Mouse (Mus musculus) limb, embryonic 13.5 days (tissue): Measurements from ENCODE around the gene Tsen34. TPM values are rescaled to one million over a fixed set of nuclear protein-coding genes. Genes with fewer than 3 reads are reported as not detected.
"Not testable (repeated sequence)": the region's sequence is repeated elsewhere in the genome, so short reads cannot be mapped to it uniquely, and the experiment has no call there.

Experiments used
- ATAC-seq: fragments of 200-750 bp; cut with Nextera tagmentation; 2 replicates; pipeline ENCODE4 v1.8.0; 2017; ENCODE audit warnings: low read depth, moderate number of reproducible peaks, moderate TSS enrichment; ENCODE audit not compliant: low FRiP score
- H3K27ac ChIP-seq: fragments of 300-500 bp; sonication (generic); 2 replicates; pipeline ENCODE4 v1.5.1; 2015; ENCODE audit warnings: inconsistent platforms, mild to moderate bottlenecking, moderate library complexity
- H3K27me3 ChIP-seq: fragments of 300-500 bp; sonication (generic); 2 replicates; pipeline ENCODE4 v1.6.1; 2015; ENCODE audit warnings: mild to moderate bottlenecking, inconsistent platforms
- H3K36me3 ChIP-seq: fragments of 300-500 bp; sonication (generic); 2 replicates; pipeline ENCODE4 v1.6.1; 2015; ENCODE audit warnings: inconsistent platforms, mild to moderate bottlenecking, moderate library complexity
- H3K4me1 ChIP-seq: fragments of 300-500 bp; sonication (generic); 2 replicates; pipeline ENCODE4 v1.6.1; 2015; ENCODE audit warnings: inconsistent platforms
- H3K4me2 ChIP-seq: fragments of 300-500 bp; sonication (generic); replicated peaks from 2 replicates; pipeline ENCODE4 v1.6.1; 2015; ENCODE audit warnings: inconsistent platforms, mild to moderate bottlenecking, moderate library complexity
- H3K4me3 ChIP-seq: fragments of 300-500 bp; sonication (generic); 2 replicates; pipeline ENCODE4 v1.5.1; 2015; ENCODE audit warnings: moderate library complexity, mild to moderate bottlenecking, inconsistent platforms
- H3K9ac ChIP-seq: fragments of 300-500 bp; sonication (generic); 2 replicates; pipeline ENCODE4 v1.6.1; 2015; ENCODE audit warnings: mild to moderate bottlenecking, inconsistent platforms
- H3K9me3 ChIP-seq: fragments of 300-500 bp; sonication (generic); 2 replicates; pipeline ENCODE4 v1.6.1; 2016; ENCODE audit warnings: inconsistent platforms
- WGBS: fragments of 180-500 bp; shearing (Covaris S2); methylation state at CpG from one replicate; pipeline ENCODE4 v1.1.7; 2015; 5-methylcytosine and 5-hydroxymethylcytosine counted together
- polyA plus RNA-seq: library from polyadenylated mRNA; unstranded; fragments of >200 nt; fragmentation: Nextera tagmentation; extraction: Ambion mirVana; gene quantifications from 2 replicates; pipeline ENCODE4 v1.2.1, GENCODE M21; 2015

The Tsen34 gene
- polyA plus RNA-seq, 1 experiment from 2014 or later, result 268 TPM

- Histone ChIP-seq H3K27ac (peak within 1 kb of the TSS; percentile 97), H3K4me1 (peaks cover 27% of the 10 kb centered on the region), H3K9ac (peak within 1 kb of the TSS; percentile 94), H3K36me3 (peaks cover 47% of the 10 kb centered on the region), H3K4me3 (peak within 1 kb of the TSS; percentile 84), H3K27me3 (no peaks in the 10 kb centered on the region), H3K4me2 (peak within 1 kb of the TSS; percentile 84), H3K9me3 (no peaks in the 10 kb centered on the region)
- under 1% methylated on average over 55 of the region's 55 CpGs for WGBS
- ATAC-seq, result peak; percentile 91
Measured at GRCm38 (mm10) chr7:3692987-3693808, 535 bp downstream of the Tsen34 start, which contains the start of gene Mboat7. Gene Mboat7, minus strand, starts transcription at chr7:3693523.

GRCm38 (mm10) chr7:3693809-3694075, 1.1 kb downstream of the Tsen34 start:
- 0% methylated on average over 18 of the region's 18 CpGs for WGBS
- Histone ChIP-seq H3K4me1 (peaks cover 27% of the 10 kb centered on the region), H3K27me3 (no peaks in the 10 kb centered on the region), H3K9me3 (no peaks in the 10 kb centered on the region), H3K9ac (peak overlapping the region; percentile 94), H3K4me2 (peak overlapping the region; percentile 84), H3K36me3 (peaks cover 47% of the 10 kb centered on the region), H3K4me3 (peak overlapping the region; percentile 84), H3K27ac (peak overlapping the region; percentile 97)
- ATAC-seq, result no peak; the same call in 1 of the 2 replicates

GRCm38 (mm10) chr7:3694076-3694948, 1.6 kb downstream of the Tsen34 start:
- under 1% methylated on average over 54 of the region's 55 CpGs for WGBS
- H3K4me2 ChIP-seq, result peak overlapping the region; percentile 84
- H3K4me3 ChIP-seq, result peak overlapping the region; percentile 84
- peaks cover 27% of the 10 kb centered on the region for H3K4me1 ChIP-seq
- H3K27ac ChIP-seq, result peak overlapping the region; percentile 97
- no peaks in the 10 kb centered on the region for H3K9me3 ChIP-seq
- H3K36me3 ChIP-seq, result peaks cover 48% of the 10 kb centered on the region
- no peaks in the 10 kb centered on the region for H3K27me3 ChIP-seq
- H3K9ac ChIP-seq, result peak overlapping the region; percentile 94
- peak; percentile 66 for ATAC-seq

GRCm38 (mm10) chr7:3694949-3695305, 2.3 kb downstream of the Tsen34 start:
- peak overlapping the region; percentile 84 for H3K4me2 ChIP-seq
- 3% methylated on average over 9 of the region's 9 CpGs for WGBS

GRCm38 (mm10) chr7:3698471-3698870, 5.8 kb downstream of the Tsen34 start:
- Histone ChIP-seq H3K4me2 (no peak overlapping the region), H3K27me3 (no peaks in the 10 kb centered on the region), H3K9ac (no peak overlapping the region), H3K4me1 (peaks cover 15% of the 10 kb centered on the region), H3K36me3 (peaks cover 57% of the 10 kb centered on the region), H3K4me3 (no peak overlapping the region), H3K27ac (no peak overlapping the region), H3K9me3 (no peaks in the 10 kb centered on the region)
- WGBS, result 95% methylated on average over 6 of the region's 6 CpGs
- ATAC-seq, result no peak

More at GRCm38 (mm10) chr7:3694949-3695305, 2.3 kb downstream of the Tsen34 start:
- H3K9me3 ChIP-seq, H3K27me3 ChIP-seq, ATAC-seq: not testable (repeated sequence)
- Histone ChIP-seq H3K4me1 (peaks cover 27% of the 10 kb centered on the region), H3K36me3 (peaks cover 53% of the 10 kb centered on the region), H3K27ac (peak overlapping the region; percentile 97), H3K9ac (peak overlapping the region; percentile 94), H3K4me3 (peak overlapping the region; percentile 84)

GRCm38 (mm10) chr7:3703148-3703878, 10.7 kb downstream of the Tsen34 start:
- peak overlapping the region; percentile 96 for H3K4me2 ChIP-seq
- peaks cover 14% of the 10 kb centered on the region for H3K4me1 ChIP-seq
- H3K36me3 ChIP-seq, result peaks cover 63% of the 10 kb centered on the region
- no peaks in the 10 kb centered on the region for H3K9me3 ChIP-seq
- whole genome bisulfite sequencing, result 22% methylated on average over 6 of the region's 6 CpGs
- peak overlapping the region; percentile 86 for H3K4me3 ChIP-seq
- H3K27me3 ChIP-seq, result no peaks in the 10 kb centered on the region
- peak overlapping the region; percentile 93 for H3K9ac ChIP-seq
- ATAC-seq, result peak; percentile 34
- H3K27ac ChIP-seq, result peak overlapping the region; percentile 94

GRCm38 (mm10) chr7:3703879-3704441, 11.3 kb downstream of the Tsen34 start, which contains the start of gene Rps9:
Gene Rps9, plus strand, starts transcription at chr7:3703993.
- peak; percentile 94 for ATAC-seq
- Histone ChIP-seq H3K4me2 (peak within 1 kb of the TSS; percentile 96), H3K36me3 (peaks cover 57% of the 10 kb centered on the region), H3K9ac (peak within 1 kb of the TSS; percentile 93), H3K27ac (peak within 1 kb of the TSS; percentile 94), H3K27me3 (no peaks in the 10 kb centered on the region), H3K4me1 (peaks cover 14% of the 10 kb centered on the region), H3K4me3 (peak within 1 kb of the TSS; percentile 86), H3K9me3 (no peaks in the 10 kb centered on the region)
- under 1% methylated on average over 42 of the region's 42 CpGs for WGBS

GRCm38 (mm10) chr7:3704475-3704874, 11.8 kb downstream of the Tsen34 start:
- Histone ChIP-seq H3K9me3 (no peaks in the 10 kb centered on the region), H3K9ac (peak overlapping the region; percentile 93), H3K4me2 (peak overlapping the region; percentile 96), H3K27me3 (no peaks in the 10 kb centered on the region), H3K4me1 (peaks cover 14% of the 10 kb centered on the region), H3K36me3 (peaks cover 51% of the 10 kb centered on the region), H3K4me3 (peak overlapping the region; percentile 86), H3K27ac (peak overlapping the region; percentile 94)
- WGBS, result under 1% methylated on average over 20 of the region's 20 CpGs
- peak; percentile 35 for ATAC-seq

GRCm38 (mm10) chr7:3705461-3705860, 12.8 kb downstream of the Tsen34 start:
- peaks cover 42% of the 10 kb centered on the region for H3K36me3 ChIP-seq
- peak overlapping the region; percentile 86 for H3K4me3 ChIP-seq
- peaks cover 14% of the 10 kb centered on the region for H3K4me1 ChIP-seq
- peak overlapping the region; percentile 72 for H3K27ac ChIP-seq
- peak overlapping the region; percentile 96 for H3K4me2 ChIP-seq
- not testable (repeated sequence) for H3K9me3 ChIP-seq, H3K27me3 ChIP-seq, ATAC-seq
- under 1% methylated on average over 7 of the region's 7 CpGs for WGBS
- H3K9ac ChIP-seq, result peak overlapping the region; percentile 93

- Histone ChIP-seq H3K9me3 (no peaks in the 10 kb centered on the region), H3K36me3 (peaks cover 37% of the 10 kb centered on the region), H3K27me3 (no peaks in the 10 kb centered on the region), H3K4me2 (peak overlapping the region; percentile 96), H3K4me1 (peaks cover 14% of the 10 kb centered on the region), H3K9ac (peak overlapping the region; percentile 93), H3K27ac (peak overlapping the region; percentile 4; the same call in 1 of the 2 replicates), H3K4me3 (peak overlapping the region; percentile 86)
- WGBS, result 22% methylated on average over 6 of the region's 6 CpGs
- no peak for ATAC-seq
Measured at GRCm38 (mm10) chr7:3705911-3706310, 13.2 kb downstream of the Tsen34 start.

- WGBS, result 60% methylated on average over 11 of the region's 11 CpGs
- Histone ChIP-seq H3K9me3 (no peaks in the 10 kb centered on the region), H3K9ac (peak overlapping the region; percentile 93), H3K27ac (peak overlapping the region; percentile 4; the same call in 1 of the 2 replicates), H3K4me2 (peak overlapping the region; percentile 96), H3K4me1 (peaks cover 14% of the 10 kb centered on the region), H3K27me3 (no peaks in the 10 kb centered on the region), H3K36me3 (peaks cover 32% of the 10 kb centered on the region), H3K4me3 (peak overlapping the region; percentile 86)
- ATAC-seq, result no peak
Measured at GRCm38 (mm10) chr7:3706343-3706934, 13.8 kb downstream of the Tsen34 start.
